Mouse (Mus musculus): ENCODE data around the gene Mroh7. TPM values are rescaled to one million over a fixed set of nuclear protein-coding genes. Genes with fewer than 3 reads are reported as not detected.

The Mroh7 gene
- polyA plus RNA-seq, 1 experiment from 2014 or later = 0.29 TPM

Other genes with a start within 250 kb of the Mroh7 start
- gene Bsnd, start 238.6 kb downstream of the Mroh7 start, polyA plus RNA-seq (2015; fragmentation: Nextera tagmentation; extraction: Ambion mirVana) = not detected in 2 replicates
- 5.6 and 6.2 TPM in 2 replicates for gene Dhcr24, start 169.9 kb downstream of the Mroh7 start, polyA plus RNA-seq (2015; fragmentation: Nextera tagmentation; extraction: Ambion mirVana)
- not detected in 2 replicates for gene Lexm, start 113.7 kb downstream of the Mroh7 start, polyA plus RNA-seq (2015; fragmentation: Nextera tagmentation; extraction: Ambion mirVana)
- 18.7 and 19.2 TPM in 2 replicates for gene Ttc22, start 108.5 kb downstream of the Mroh7 start, polyA plus RNA-seq (2015; fragmentation: Nextera tagmentation; extraction: Ambion mirVana)
- gene Pars2, start 79.9 kb downstream of the Mroh7 start, polyA plus RNA-seq (2015; fragmentation: Nextera tagmentation; extraction: Ambion mirVana) = 12.4 and 14.0 TPM in 2 replicates
- 89.0 and 92.3 TPM in 2 replicates for gene Ttc4, start 52.0 kb downstream of the Mroh7 start, polyA plus RNA-seq (2015; fragmentation: Nextera tagmentation; extraction: Ambion mirVana)
- 0.57 and 0.65 TPM in 2 replicates for gene Fam151a, start 3.0 kb upstream of the Mroh7 start, polyA plus RNA-seq (2015; fragmentation: Nextera tagmentation; extraction: Ambion mirVana)
- gene Acot11, start 74.1 kb upstream of the Mroh7 start, polyA plus RNA-seq (2015; fragmentation: Nextera tagmentation; extraction: Ambion mirVana) = 4.0 and 4.8 TPM in 2 replicates
- gene Ssbp3, start 179.8 kb upstream of the Mroh7 start, polyA plus RNA-seq (2015; fragmentation: Nextera tagmentation; extraction: Ambion mirVana) = 93.9 and 112 TPM in 2 replicates